22 mouse cellular contexts compared by ENCODE assay signal in the genomic region with DNA sequence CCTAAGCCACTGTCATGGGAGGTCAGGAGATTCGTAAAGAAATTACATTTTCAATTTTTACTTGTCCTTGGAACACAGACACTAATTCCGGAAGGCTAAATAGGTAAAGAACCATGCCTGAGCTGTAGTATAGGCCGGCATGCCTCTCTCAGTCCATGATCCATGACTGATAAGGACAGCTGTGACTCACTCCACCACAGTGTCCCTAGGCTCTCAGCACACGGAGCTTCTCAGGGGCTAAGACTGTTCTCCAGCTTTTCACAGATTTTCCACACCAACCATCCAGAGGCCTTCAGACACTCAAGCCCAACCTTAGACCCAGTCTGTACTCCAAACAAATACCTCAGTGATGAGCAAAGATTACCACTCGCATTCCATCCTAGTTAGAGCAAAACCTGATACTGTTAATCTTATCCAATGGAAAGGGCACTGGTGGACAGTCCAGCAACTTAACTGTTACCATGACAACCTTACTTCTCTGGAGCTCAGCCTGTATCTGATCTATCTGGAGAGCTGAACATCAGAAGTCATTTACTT. TPM values are rescaled to one million over a fixed set of nuclear protein-coding genes. Genes with fewer than 3 reads are reported as not detected.
DNase-seq lines count a peak whose midpoint lies in the region; ATAC-seq and TF ChIP-seq lines count a peak whose summit lies in the region.
"Had no signal": no experiment of that assay in that cellular context is flagged by ENCODE, and none has a peak within 500 bp of the region (broad histone marks: within the 10 kb centered on the region; RNA-seq: fewer than 3 reads in every experiment).

No protein-coding gene starts in this region.

- no peak overlapping the region for H3K9ac ChIP-seq in limb, embryonic 13.5 days
- H3K9ac ChIP-seq in midbrain, embryonic 15.5 days: no peak overlapping the region
- H3K9ac ChIP-seq: embryonic facial prominence, embryonic 13.5 days; forebrain, embryonic 12.5 days; heart, embryonic 12.5 days; hindbrain, embryonic 14.5 days had no signal

- no peaks in the 10 kb centered on the region for H3K4me1 ChIP-seq in limb, embryonic 13.5 days
- peaks cover under 1% of the 10 kb centered on the region; the same call in 1 of the 2 replicates for H3K4me1 ChIP-seq in limb, embryonic 10.5 days
- H3K4me1 ChIP-seq in midbrain, embryonic 15.5 days: no peaks in the 10 kb centered on the region
- H3K4me1 ChIP-seq: embryonic facial prominence, embryonic 13.5 days had no signal

- in situ Hi-C loops in Patski (cut with MboI; ENCODE audit: low pct_unique_long_range_greater_than_20kb): loop anchor here (5.0 to 10.0 kb wide), 2 partner anchors 68 to 386 kb away; no protein-coding TSS in a partner anchor

- H3K36me3 ChIP-seq in limb, embryonic 13.5 days: no peaks in the 10 kb centered on the region
- H3K36me3 ChIP-seq in limb, embryonic 10.5 days: no peaks in the 10 kb centered on the region
- no peaks in the 10 kb centered on the region for H3K36me3 ChIP-seq in midbrain, embryonic 15.5 days (replicated peaks)
- H3K36me3 ChIP-seq: embryonic facial prominence, embryonic 13.5 days; forebrain, embryonic 12.5 days; G1E; heart, embryonic 12.5 days; hindbrain, embryonic 10.5 days had no signal

- no peaks in the 10 kb centered on the region for H3K27me3 ChIP-seq in limb, embryonic 13.5 days
- H3K27me3 ChIP-seq in limb, embryonic 10.5 days (ENCODE audit: low read depth, poor library complexity, severe bottlenecking): no peaks in the 10 kb centered on the region
- H3K27me3 ChIP-seq in Patski: no peaks in the 10 kb centered on the region
- no peaks in the 10 kb centered on the region for H3K27me3 ChIP-seq in midbrain, embryonic 15.5 days (replicated peaks)
- H3K27me3 ChIP-seq: embryonic facial prominence, embryonic 13.5 days; forebrain, embryonic 12.5 days; heart, embryonic 12.5 days had no signal

- peak; percentile 32 for DNase-seq in adrenal gland, adult 2 months
- no peak for DNase-seq in adrenal gland, postnatal 14 days
- DNase-seq in limb, embryonic 10.5 days (ENCODE audit: low spot score): no peak
- DNase-seq in Patski (ENCODE audit: low read depth, low spot score): no peak
- no peak for DNase-seq in B cell, adult 2 months
- no peak for DNase-seq in urinary bladder, adult 2 months (ENCODE audit: low spot score)
- DNase-seq: adrenal gland, postnatal 36 days; cerebellum, adult 11 months; cerebellum, adult 9-10 months; cerebellum, postnatal 25 days; gastrocnemius, postnatal 10 days had no signal

- TF ChIP-seq CTCF in Patski (IDR thresholded peaks at IDR 0.05): no peak

- POLR2A ChIA-PET in Patski (lab: Charles Lee): interaction anchor here (0.6 kb wide), 1 partner anchor 23 kb away, joined by 3 read pairs; no protein-coding TSS in a partner anchor

- H3K4me3 ChIP-seq in limb, embryonic 13.5 days: no peak overlapping the region
- no peak overlapping the region for H3K4me3 ChIP-seq in limb, embryonic 10.5 days
- no peak overlapping the region for H3K4me3 ChIP-seq in midbrain, embryonic 15.5 days
- H3K4me3 ChIP-seq: embryonic facial prominence, embryonic 13.5 days; forebrain, embryonic 12.5 days; heart, embryonic 12.5 days; hindbrain, embryonic 10.5 days had no signal

- no peak overlapping the region for H3K27ac ChIP-seq in limb, embryonic 13.5 days
- H3K27ac ChIP-seq in limb, embryonic 10.5 days: no peak overlapping the region
- no peak overlapping the region for H3K27ac ChIP-seq in midbrain, embryonic 15.5 days
- H3K27ac ChIP-seq: embryonic facial prominence, embryonic 13.5 days; forebrain, embryonic 12.5 days; hindbrain, embryonic 10.5 days; hindbrain, embryonic 14.5 days had no signal

- 0 out of 2 replicates have a peak, but pooled peaks have one; percentile 28 for ATAC-seq in limb, embryonic 13.5 days (ENCODE audit: low FRiP score, low read depth)
- peak; percentile 91 for ATAC-seq in Patski
- no peak for ATAC-seq in midbrain, embryonic 15.5 days (replicated peaks)
- ATAC-seq: CD4-positive, CD25-positive, alpha-beta regulatory T cell, adult 4 months; forebrain, embryonic 16.5 days; intestine, postnatal 0 days had no signal

- CTCF ChIA-PET in Patski (lab: Charles Lee): interaction anchor here (0.7 to 1.5 kb wide), 7 partner anchors 12 to 321 kb away, joined by 3 to 5 read pairs (median 3); no protein-coding TSS in a partner anchor

- H3K9me3 ChIP-seq in limb, embryonic 13.5 days: no peaks in the 10 kb centered on the region
- no peaks in the 10 kb centered on the region for H3K9me3 ChIP-seq in limb, embryonic 10.5 days (replicated peaks)
- no peaks in the 10 kb centered on the region for H3K9me3 ChIP-seq in midbrain, embryonic 15.5 days
- H3K9me3 ChIP-seq: embryonic facial prominence, embryonic 13.5 days; forebrain, embryonic 12.5 days; G1E; heart, embryonic 12.5 days; hindbrain, embryonic 10.5 days had no signal

- WGBS in limb, embryonic 13.5 days: 80% methylated on average over 5 of the region's 5 CpGs
- 89% methylated on average over 5 of the region's 5 CpGs for WGBS in limb, embryonic 10.5 days
- 86% methylated on average over 5 of the region's 5 CpGs for WGBS in midbrain, embryonic 15.5 days

- no peak overlapping the region for H3K4me2 ChIP-seq in limb, embryonic 13.5 days (replicated peaks)
- no peak overlapping the region for H3K4me2 ChIP-seq in midbrain, embryonic 15.5 days
- H3K4me2 ChIP-seq: embryonic facial prominence, embryonic 13.5 days; forebrain, embryonic 12.5 days; heart, embryonic 12.5 days; hindbrain, embryonic 14.5 days had no signal

RNA-seq across cellular contexts. Expression of a gene that starts 7.8 kb away (rescaled TPM):
- 100 to 1,000 TPM in 1 of 2 experiments, 10 to 100 TPM in 1; 88.9 to 120 TPM for total RNA-seq in adrenal gland, adult 2 months (2021)
- 15.5 and 27.9 TPM in 2 replicates for polyA plus RNA-seq in adrenal gland, adult 2 months (2012; rRNA removed)
- total RNA-seq in adrenal gland, postnatal 14 days (2021): 105 and 107 TPM in 2 replicates
- 31.4 and 32.1 TPM in 2 replicates for polyA plus RNA-seq in limb, embryonic 13.5 days (2015; fragmentation: Nextera tagmentation; extraction: Ambion mirVana)
- 8.5 and 9.7 TPM in 2 replicates for polyA plus RNA-seq in limb, embryonic 10.5 days (2016; fragmentation: Nextera tagmentation; extraction: Ambion mirVana)
- 153 TPM for polyA plus RNA-seq in Patski (2021)
- 9.2 and 9.7 TPM in 2 replicates for polyA plus RNA-seq in midbrain, embryonic 15.5 days (2015; fragmentation: Nextera tagmentation; extraction: Ambion mirVana)
- 26.0 and 34.5 TPM in 2 replicates for polyA plus RNA-seq in urinary bladder, adult 2 months (2012; rRNA removed)
- polyA plus RNA-seq: G1E had no signal
